Mouse (Mus musculus): ENCODE measurements at regions not wholly inside any gene's neighbourhood (a gene's known extent, or its start where the extent isn't known, plus 50 kb on each side); places are given as distances from the start of the nearest gene placed in this dataset.

DNA sequence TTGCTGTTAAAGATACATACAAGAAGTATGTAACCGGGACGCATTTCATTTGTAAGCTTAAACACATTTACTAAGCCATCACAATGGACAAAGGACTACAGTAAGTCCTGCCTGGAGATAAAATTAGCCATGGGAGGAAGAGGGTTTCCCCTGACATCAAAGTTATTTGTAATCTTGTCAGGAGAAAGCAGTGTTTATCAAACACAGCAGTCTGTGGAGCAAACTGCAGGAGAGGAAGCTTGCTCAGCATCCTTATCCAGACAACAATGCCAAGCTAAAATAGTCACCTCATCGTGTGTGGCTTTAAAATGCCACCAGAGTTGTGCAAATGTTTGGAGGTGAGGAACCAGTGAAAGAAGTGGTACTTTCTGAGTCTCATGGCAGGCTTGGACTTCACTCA, 216.9 kb upstream of the Gpc5 start:
- TF ChIP-seq CTCF (IDR thresholded peaks at IDR 0.05; ENCODE audit: borderline replicate concordance, extremely low read depth, insufficient read depth, insufficient read length) (no peak), POLR2A (IDR thresholded peaks at IDR 0.05; ENCODE audit: borderline replicate concordance, extremely low read depth, insufficient read depth, insufficient read length, poor library complexity, severe bottlenecking) (no peak)
- DNase-seq (ENCODE audit: low read depth) = no peak

DNA sequence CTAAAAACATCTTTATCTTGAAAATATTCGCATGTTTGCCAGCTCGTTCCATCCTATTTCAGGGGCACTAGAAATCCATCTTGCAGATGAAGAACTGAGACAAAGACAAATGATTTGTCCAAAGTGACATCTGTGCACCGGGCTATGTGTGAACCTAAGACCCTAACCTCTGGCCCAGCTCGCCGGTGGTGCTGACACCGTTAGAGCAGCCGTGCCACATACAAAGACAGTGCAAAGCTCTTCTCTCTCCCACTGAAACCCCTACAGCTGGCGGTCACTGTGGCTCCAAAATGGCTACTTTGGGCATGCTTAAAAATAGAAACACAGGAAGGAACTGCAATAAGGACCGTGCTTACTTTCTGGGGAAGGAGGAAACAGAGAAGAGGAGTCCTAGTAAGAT, 215.6 kb upstream of the Gpc5 start:
- no peak for TF ChIP-seq POLR2A (IDR thresholded peaks at IDR 0.05; ENCODE audit: borderline replicate concordance, extremely low read depth, insufficient read depth, insufficient read length, poor library complexity, severe bottlenecking)
- no peak for TF ChIP-seq CTCF (IDR thresholded peaks at IDR 0.05; ENCODE audit: borderline replicate concordance, extremely low read depth, insufficient read depth, insufficient read length)
- no peak for DNase-seq (ENCODE audit: low read depth)

DNA sequence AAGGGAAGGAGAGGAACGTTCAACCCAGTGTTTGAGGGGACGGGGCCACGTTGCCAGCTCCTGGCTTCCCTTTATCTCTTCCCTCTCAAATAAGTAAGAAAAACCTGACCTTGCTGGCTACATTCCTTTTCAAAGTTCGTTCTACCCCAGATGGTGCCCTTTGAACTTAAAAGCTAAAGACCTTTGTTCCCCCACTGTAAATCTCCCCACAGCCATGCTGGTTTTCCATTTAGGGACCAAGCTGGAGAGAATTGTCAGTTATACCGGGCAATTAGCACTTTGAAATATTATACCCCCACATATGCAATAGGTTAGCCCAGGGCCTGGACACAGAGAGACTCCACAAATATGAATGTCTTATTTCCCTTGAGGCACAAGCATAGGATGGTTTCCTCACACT, 214.5 kb upstream of the Gpc5 start:
- DNase-seq (ENCODE audit: low read depth) = no peak
- TF ChIP-seq POLR2A (IDR thresholded peaks at IDR 0.05; ENCODE audit: borderline replicate concordance, extremely low read depth, insufficient read depth, insufficient read length, poor library complexity, severe bottlenecking) (no peak), CTCF (IDR thresholded peaks at IDR 0.05; ENCODE audit: borderline replicate concordance, extremely low read depth, insufficient read depth, insufficient read length) (no peak)

DNA sequence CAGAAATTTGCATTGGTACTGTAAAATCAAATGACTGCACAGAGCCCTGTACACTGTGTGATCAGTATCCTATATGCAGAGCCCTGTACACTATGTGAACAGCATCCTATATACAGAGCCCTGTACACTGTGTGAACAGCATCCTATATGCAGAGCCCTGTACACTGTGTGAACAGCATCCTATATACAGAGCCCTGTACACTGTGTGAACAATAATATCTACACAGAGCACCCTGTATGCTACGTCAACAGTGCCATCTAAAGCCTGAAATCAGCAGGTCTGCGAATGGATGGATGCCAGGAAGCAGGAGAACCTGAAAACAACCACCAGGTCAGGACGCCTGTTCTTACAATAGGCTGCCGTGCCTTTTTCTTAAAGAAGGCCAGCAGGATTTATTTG, 211.7 kb upstream of the Gpc5 start:
- TF ChIP-seq POLR2A (IDR thresholded peaks at IDR 0.05; ENCODE audit: borderline replicate concordance, extremely low read depth, insufficient read depth, insufficient read length, poor library complexity, severe bottlenecking) (no peak), CTCF (IDR thresholded peaks at IDR 0.05; ENCODE audit: borderline replicate concordance, extremely low read depth, insufficient read depth, insufficient read length) (no peak)
- peak; percentile 58 for DNase-seq (ENCODE audit: low read depth)

DNA sequence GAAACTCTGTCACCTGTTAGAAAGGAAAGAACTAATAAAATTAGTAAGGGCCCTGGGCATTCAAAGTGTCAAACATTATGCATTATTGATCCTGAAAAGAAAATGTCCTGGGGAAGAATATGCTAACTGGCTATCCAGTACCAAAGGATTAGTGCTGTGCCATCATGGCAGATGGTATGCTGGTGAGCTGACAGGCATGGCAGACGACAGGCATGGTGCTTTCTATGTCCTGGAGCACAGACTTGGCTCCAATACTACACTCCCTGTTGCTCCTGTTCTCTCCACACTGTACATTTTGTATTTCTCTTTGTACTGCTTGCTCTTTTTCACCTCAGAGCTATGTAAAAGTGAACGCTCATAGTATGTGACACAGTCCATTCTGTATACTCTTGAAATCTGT, 187.9 kb upstream of the Gpc5 start:
- no peak for TF ChIP-seq CTCF (IDR thresholded peaks at IDR 0.05; ENCODE audit: borderline replicate concordance, extremely low read depth, insufficient read depth, insufficient read length)
- TF ChIP-seq POLR2A (IDR thresholded peaks at IDR 0.05; ENCODE audit: borderline replicate concordance, extremely low read depth, insufficient read depth, insufficient read length, poor library complexity, severe bottlenecking) = no peak
- DNase-seq (ENCODE audit: low read depth) = peak; percentile 39

DNA sequence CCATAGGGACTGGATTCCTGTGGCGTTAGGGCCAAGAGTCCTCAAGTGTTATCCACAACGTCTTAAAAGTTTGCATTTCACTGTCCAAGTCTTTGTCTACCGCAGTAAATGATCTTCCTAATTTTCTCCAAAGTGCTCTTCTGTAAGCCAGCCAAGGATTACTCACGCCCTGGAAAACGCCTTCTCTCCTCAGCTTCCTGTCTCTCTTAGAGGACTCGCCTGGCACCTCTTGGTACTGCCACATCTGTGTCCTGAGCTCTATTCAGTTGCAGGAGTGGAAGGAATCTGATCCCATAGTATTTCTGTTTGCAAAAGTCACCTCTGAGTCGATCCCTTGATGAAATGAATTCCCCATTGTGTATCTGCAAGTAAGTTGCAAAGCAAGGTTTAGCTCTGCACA, 179.7 kb upstream of the Gpc5 start:
- TF ChIP-seq POLR2A (IDR thresholded peaks at IDR 0.05; ENCODE audit: borderline replicate concordance, extremely low read depth, insufficient read depth, insufficient read length, poor library complexity, severe bottlenecking) (no peak), CTCF (IDR thresholded peaks at IDR 0.05; ENCODE audit: borderline replicate concordance, extremely low read depth, insufficient read depth, insufficient read length) (no peak)
- no peak for DNase-seq (ENCODE audit: low read depth)

DNA sequence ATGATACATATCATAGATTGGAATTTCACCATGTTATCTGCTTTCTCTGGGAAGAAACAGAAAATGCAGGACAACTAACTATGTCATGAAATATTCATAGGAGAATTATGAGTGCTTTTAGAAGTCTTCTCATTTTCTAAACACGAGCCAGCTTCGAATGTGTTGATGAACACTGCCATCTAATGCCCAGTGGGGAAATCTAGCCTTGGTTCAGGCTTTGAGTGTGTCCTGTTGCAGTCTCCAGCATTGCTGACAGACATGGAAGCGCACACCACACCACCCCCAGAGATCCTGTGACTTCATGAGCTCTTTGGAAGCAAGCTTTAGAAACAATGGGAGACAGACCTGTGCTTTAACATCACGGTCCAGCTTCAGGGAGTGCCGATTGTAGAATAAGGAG, 178.8 kb upstream of the Gpc5 start:
- TF ChIP-seq CTCF (IDR thresholded peaks at IDR 0.05; ENCODE audit: borderline replicate concordance, extremely low read depth, insufficient read depth, insufficient read length) = peak; percentile 59; the same call in 1 of the 2 replicates
- TF ChIP-seq POLR2A (IDR thresholded peaks at IDR 0.05; ENCODE audit: borderline replicate concordance, extremely low read depth, insufficient read depth, insufficient read length, poor library complexity, severe bottlenecking) = no peak
- DNase-seq (ENCODE audit: low read depth) = peak; percentile 80

DNA sequence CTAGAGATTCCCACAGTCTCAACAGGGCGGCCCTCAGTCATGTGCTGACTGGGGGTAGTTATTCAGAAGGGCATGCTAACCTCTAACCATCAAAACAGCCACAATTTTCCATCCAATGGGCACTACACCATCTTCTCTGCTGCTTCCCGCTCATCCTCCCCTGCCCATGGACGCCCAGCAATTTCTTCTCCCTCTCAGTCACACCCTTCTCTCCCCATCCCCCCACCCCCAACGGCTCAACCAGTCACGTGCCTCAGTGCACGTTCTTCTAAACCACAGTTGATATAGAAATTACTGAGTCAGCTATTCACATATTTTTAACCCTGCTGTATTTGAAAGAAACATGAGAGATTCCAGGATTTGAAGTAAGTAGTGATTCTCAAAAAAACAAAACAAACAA, 146.3 kb upstream of the Gpc5 start:
- TF ChIP-seq POLR2A (IDR thresholded peaks at IDR 0.05; ENCODE audit: borderline replicate concordance, extremely low read depth, insufficient read depth, insufficient read length, poor library complexity, severe bottlenecking) (no peak), CTCF (IDR thresholded peaks at IDR 0.05; ENCODE audit: borderline replicate concordance, extremely low read depth, insufficient read depth, insufficient read length) (no peak)

DNA sequence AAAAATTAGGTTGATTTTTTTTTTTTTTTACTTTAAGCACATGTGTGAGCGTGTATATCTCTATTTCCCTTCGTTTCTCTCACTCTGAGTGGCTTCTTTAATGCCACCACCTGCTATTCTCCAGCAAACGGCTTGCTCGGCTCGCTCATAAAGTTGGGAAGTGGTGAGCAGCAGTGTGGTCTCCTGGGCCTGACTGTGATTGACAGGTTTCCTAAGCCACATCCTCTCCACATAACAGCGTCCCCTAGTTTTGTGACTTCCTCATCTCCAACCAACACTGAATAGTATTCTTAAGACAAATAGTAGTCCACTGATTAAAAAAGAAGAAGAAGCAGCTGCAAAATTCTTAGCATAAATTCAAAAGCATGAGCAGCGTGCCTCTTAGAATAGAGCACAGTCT, 145.7 kb upstream of the Gpc5 start:
- DNase-seq (ENCODE audit: low read depth) = no peak
- TF ChIP-seq CTCF (IDR thresholded peaks at IDR 0.05; ENCODE audit: borderline replicate concordance, extremely low read depth, insufficient read depth, insufficient read length) (no peak), POLR2A (IDR thresholded peaks at IDR 0.05; ENCODE audit: borderline replicate concordance, extremely low read depth, insufficient read depth, insufficient read length, poor library complexity, severe bottlenecking) (no peak)

More for the DNA sequence above, 146.3 kb upstream of the Gpc5 start:
- DNase-seq (ENCODE audit: low read depth) = no peak

DNA sequence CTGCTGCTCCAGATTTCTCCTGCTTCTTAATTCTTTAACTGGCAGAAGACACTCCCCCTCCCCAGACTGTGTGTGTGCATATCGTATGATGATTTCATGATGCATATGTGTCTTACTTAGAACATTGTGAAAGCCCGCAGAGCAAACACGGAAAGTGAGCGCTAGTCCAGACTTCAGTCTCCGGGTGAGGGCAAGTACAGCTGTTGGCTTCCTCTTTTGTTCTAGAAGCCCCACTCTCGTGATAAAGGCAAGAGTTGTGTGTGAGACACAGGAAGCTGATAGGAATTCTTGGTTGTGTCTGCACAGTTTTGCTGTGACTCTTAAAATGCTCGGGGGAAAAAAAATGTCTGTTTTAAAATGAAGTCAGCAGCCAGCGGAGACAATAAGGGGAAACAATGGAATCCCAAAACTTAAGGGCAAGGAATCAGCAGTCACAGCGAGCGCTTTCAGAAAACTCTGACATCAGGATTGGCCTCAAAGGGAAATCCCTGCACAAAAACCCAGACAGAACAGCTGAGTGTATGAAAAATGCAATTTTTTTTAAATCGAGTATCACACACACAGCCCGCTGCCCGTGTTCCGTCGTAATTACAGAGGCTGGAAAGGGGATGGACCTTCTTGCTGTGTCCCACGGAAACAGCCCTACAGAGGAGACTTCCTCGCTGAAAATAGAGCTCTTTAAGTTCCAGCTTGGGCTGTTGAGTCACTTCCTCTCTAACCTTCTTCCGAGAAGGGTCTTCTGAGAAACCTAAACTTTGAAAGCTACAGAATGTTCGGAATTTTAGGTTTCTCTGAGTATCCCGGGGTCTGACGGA, 143.5 kb upstream of the Gpc5 start:
- DNase-seq (ENCODE audit: low read depth) = no peak
- TF ChIP-seq CTCF (IDR thresholded peaks at IDR 0.05; ENCODE audit: borderline replicate concordance, extremely low read depth, insufficient read depth, insufficient read length) = no peak
- TF ChIP-seq POLR2A (IDR thresholded peaks at IDR 0.05; ENCODE audit: borderline replicate concordance, extremely low read depth, insufficient read depth, insufficient read length, poor library complexity, severe bottlenecking) = no peak

DNA sequence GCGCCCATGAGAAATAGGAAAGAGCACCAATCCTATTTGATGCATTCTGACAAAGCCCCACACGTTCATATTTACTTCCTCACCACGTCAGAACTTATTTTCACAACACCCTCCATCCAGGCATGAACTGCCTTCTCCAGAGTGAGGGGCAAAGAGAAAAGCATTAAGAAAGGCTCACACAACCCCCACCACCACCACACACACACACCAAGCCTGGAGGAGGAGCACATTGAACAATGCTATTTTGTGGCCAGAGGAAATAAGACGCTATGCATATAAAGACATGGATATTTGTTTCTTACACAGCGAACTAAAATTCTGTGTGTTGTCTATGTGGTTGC, 142.9 kb upstream of the Gpc5 start:
- no peak for DNase-seq (ENCODE audit: low read depth)
- no peak for TF ChIP-seq POLR2A (IDR thresholded peaks at IDR 0.05; ENCODE audit: borderline replicate concordance, extremely low read depth, insufficient read depth, insufficient read length, poor library complexity, severe bottlenecking)
- no peak for TF ChIP-seq CTCF (IDR thresholded peaks at IDR 0.05; ENCODE audit: borderline replicate concordance, extremely low read depth, insufficient read depth, insufficient read length)

DNA sequence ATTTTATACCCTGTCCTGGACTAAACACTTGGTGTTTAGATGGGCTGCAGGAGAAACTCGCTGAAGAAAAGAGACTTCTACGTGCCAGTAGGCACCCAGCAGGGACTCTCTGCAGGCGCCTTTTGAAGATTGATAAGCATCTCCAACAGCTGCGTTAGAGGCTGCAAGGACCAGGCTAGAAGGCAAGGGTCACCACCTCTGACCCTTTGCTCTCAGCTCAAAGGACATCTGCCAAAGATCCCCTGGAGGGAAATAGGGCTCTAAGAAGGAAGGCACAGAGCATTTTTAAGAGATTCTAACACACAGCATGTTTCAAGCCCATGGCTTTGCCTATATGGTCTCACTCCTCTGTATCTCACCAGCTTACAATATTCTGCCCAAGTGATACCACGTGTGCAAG, 139.7 kb upstream of the Gpc5 start:
- no peak for DNase-seq (ENCODE audit: low read depth)

More for the DNA sequence above, 139.7 kb upstream of the Gpc5 start:
- no peak for TF ChIP-seq CTCF (IDR thresholded peaks at IDR 0.05; ENCODE audit: borderline replicate concordance, extremely low read depth, insufficient read depth, insufficient read length)
- no peak for TF ChIP-seq POLR2A (IDR thresholded peaks at IDR 0.05; ENCODE audit: borderline replicate concordance, extremely low read depth, insufficient read depth, insufficient read length, poor library complexity, severe bottlenecking)

All from brain, embryonic 14.5 days (tissue).